Mouse (Mus musculus) cerebellum, postnatal 36 days (tissue): ENCODE results near the gene Nicn1.

Source experiments
- DNase-seq, 2 experiments: peaks; one replicate each; pipeline ENCODE4 v3.0.0; 2021 to 2022; ENCODE audit warnings: mixed read lengths in 2 of 2

Nicn1 gene

DNA sequence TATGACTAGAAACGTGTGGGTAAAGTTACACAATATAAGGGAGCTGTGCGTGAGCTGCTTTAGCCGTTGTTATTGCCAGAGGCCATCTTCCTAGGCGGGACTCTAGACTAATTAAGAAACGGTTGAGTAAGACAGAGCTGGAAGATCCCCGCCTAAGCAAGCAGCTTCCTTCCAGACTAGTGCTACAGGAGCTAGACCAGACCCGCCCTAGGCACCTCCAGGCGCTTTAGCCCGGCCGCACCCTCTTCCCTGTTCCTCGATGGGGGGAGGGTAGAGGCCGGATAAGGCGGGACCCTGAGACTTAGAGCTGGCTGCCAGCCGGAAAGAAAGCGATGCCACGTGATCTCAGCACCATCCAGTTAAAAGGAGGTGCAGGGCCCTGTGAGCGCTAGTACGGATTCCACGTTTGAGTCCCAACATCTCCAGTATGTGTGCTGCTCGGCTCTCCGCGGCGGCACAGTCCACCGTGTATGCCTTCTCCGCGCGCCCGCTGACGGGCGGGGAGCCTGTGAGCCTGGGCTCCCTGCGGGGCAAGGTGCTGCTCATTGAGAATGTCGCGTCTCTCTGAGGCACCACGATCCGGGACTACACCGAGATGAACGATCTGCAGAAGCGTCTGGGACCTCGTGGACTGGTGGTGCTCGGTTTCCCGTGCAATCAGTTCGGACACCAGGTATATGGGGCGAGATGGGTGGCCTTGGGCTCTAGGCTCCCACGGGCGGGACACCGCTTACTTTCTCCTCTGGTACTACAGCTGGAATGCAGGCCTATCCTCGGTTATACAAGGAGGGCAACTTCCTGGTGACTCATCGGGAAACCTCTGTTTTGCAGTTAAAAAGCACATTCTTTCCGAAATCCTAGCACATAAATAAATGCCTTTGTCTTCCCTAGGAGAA is 48.9 kb downstream of the Nicn1 start, which contains the start of gene Gpx1:
Gene Gpx1 (plus strand): TSS at position 18 of the 896 bp plus-strand sequence.
- DNase-seq = peak; percentile 81 to 83

DNA sequence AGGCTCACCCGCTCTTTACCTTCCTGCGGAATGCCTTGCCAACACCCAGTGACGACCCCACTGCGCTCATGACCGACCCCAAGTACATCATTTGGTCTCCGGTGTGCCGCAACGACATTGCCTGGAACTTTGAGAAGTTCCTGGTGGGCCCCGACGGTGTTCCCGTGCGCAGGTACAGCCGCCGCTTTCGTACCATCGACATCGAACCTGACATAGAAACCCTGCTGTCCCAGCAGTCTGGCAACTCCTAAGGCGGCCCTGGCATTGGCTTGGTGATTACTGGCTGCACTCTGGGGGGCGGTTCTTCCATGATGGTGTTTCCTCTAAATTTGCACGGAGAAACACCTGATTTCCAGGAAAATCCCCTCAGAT is 49.6 kb downstream of the Nicn1 start:
- DNase-seq = peak; percentile 22 to 24

DNA sequence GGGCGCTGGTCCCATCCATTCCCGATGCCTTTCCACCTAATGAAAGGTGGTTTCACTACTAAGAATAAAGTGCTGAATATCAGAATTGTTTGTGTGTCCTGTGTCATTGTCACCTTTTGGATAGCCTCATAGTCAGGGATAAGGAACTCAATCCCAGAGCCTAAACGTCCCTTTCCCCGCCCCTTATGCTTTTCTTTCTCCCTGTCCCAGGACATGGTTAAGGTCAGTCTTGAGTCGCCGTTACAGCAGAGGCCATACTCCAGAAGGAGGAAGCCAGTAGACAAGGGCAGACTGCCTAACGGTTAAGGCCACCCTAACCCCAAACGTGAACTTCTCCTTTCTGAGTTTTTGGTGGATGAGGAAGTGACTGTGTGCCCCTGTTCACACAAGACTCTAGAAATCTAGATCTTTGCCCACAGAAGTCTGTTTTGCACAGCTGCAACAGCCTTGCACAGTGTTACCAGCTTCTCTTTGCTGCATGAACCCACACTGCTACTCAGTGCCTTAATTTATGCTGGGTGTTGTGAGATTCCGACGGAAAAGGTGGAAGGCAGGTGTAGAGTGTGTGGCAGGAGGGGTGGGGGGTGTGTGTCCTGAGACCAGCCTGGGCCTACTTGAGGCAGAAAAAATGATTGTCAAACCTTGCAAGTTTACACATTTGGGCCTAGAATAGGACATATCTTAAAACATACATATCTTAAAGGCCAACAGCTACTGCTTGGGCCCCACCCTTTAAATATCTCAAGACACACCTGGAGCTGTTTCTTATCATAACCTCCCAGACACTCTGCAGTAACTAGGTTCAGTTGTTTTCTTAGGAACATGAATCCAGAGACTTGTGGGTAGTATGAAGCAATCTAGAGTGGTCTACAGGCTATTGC is 50.3 kb downstream of the Nicn1 start:
- no peak for DNase-seq

DNA sequence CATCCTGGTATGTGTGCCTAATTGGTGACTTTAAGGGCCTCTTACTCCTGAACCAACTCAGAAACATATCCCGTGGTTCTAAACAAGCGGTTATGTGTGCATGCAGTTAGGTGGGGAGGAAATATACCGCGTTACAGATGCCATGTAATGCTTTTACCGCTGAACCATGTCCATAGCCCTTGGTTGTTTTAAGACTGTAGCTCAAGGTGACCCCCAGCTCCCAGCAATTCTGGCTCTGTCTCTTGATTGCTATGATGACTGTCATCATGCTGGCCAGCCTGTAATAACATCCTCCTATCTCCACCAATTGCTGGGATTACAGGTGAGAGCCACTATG is 50.9 kb downstream of the Nicn1 start:
- no peak for DNase-seq

DNA sequence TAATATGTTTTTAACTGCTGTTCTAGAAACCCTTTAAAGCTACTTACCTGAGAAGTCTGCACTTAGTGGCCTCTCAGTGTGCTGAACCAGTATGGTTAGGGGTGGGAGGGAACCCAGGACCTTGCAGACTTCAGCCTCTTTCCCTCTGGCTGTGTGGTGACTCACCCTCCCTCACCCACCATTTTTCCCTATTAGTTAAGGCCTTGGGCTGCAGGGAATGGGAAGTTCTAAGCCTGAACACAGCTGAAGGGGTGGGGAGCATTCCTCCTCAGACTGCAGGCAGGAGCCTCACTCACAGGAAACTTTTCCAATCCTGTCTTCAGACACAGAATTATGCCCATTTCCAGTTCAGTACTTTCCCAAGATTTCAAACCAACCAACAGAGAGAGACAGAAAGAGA is 51.6 kb downstream of the Nicn1 start:
- no peak for DNase-seq

DNA sequence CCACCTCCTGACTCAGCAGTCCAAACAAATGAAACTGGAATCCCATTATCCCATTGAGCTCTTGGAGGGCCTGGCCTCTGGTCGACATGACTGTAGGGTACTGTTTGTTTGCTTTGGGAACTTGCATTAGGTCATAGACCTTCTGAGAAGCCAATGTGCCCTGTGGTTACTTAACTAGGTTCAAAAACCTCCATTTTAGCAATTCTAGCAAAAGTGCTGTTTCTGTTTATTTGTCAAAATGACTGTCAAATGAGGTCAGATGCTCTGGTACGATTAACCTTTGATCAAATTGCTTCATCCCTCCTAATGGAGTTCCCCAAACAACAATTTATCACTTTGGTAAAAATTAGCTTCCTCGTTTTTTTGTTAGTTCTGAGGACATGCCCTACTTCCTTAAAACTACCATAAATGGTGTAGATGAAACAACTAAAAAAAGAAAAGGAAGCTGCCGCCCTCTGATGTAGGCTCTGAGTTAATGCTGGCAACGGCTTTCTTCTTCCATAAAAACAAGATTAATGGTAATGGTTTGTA is 52.1 kb downstream of the Nicn1 start:
- DNase-seq = no peak

DNA sequence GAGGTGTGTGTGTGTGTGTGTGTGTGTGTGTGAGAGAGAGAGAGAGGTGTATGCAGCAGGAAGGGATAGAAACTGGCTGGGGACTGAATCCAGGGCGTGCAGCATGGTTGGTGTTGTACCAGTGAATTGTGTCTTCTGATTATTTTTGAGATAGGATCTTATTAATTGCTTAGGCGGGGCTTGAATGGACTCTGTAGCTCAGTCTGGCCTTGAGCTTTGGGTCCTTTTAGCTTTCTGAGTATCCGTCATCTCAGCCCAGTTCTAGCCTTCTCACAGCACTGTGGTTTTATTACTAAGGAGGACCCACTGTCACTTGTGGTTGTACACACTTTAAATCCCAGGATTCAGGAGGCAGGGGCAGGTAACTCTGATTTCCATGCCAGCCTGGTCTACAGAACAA is 53.1 kb downstream of the Nicn1 start:
- no peak for DNase-seq

DNA sequence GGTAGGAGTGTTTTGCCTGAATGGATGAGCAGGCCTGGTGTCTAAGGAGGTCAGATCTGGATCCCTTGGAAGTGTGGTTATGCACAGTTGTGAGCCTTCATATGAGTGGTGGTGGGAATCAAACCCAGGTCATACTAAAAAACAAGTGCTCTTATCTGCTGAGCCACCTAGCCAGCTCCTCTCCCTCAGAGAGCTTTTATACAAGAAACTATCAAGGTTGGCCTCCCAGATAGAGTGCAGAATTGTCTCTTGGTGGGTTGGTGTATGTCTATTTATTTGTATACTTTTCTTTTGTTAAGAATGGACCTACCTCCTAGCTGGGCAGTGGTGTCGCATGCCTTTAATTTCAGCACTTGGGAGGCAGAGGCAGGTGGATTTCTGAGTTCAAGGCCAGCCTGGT is 53.6 kb downstream of the Nicn1 start:
- no peak for DNase-seq

DNA sequence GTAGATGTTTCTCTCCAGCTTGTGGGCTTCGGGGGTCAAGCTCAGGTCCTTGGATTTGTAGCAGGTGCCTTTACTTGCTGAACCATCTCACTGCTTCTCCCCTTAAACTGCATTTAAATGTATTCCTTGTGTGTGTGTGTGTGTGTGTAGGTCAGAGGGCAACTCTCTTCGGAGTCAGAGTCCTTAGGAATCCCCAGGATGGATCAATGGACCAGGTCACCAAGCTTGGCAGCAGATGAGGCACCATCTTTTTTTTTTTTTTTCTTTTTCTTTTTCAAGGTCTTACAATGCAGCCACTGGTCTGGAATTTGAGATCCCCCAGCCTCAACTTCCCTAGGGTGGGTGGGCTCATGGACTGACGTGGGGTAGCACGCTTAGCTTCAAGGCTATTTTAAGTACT is 54.2 kb downstream of the Nicn1 start:
- no peak for DNase-seq
